Mouse (Mus musculus) hindbrain, postnatal 0 days (tissue): ENCODE measurements around the gene Slc10a6. TPM values are rescaled to one million over a fixed set of nuclear protein-coding genes. Genes with fewer than 3 reads are reported as not detected.

ENCODE experiments used
- ATAC-seq: fragments of 200-750 bp; cut with Nextera tagmentation; 2 replicates; pipeline ENCODE4 v1.8.0; 2017; ENCODE audit warnings: mild to moderate bottlenecking, moderate TSS enrichment, moderate library complexity
- DNase-seq: peaks from one replicate; pipeline ENCODE4 v3.0.0-alpha.2; 2015; ENCODE audit warnings: low spot score
- H3K27ac ChIP-seq: fragments of 300-500 bp; sonication (generic); 2 replicates; pipeline ENCODE4 v1.5.1; 2014; ENCODE audit warnings: mild to moderate bottlenecking
- H3K27me3 ChIP-seq: fragments of 300-500 bp; sonication (generic); 2 replicates; pipeline ENCODE4 v1.6.1; 2014; ENCODE audit warnings: low read length, mixed read lengths; ENCODE audit not compliant: insufficient read depth
- H3K36me3 ChIP-seq: fragments of 300-500 bp; sonication (generic); 2 replicates; pipeline ENCODE4 v1.6.1; 2014; ENCODE audit warnings: low read length, mixed read lengths; ENCODE audit not compliant: insufficient read depth
- H3K4me1 ChIP-seq: fragments of 300-500 bp; sonication (generic); 2 replicates; pipeline ENCODE4 v1.6.1; 2014; ENCODE audit warnings: antibody characterized with exemption, low read length, mixed read lengths; ENCODE audit not compliant: insufficient read depth
- H3K4me2 ChIP-seq: fragments of 300-500 bp; sonication (generic); 2 replicates; pipeline ENCODE4 v1.6.1; 2014; ENCODE audit warnings: low read depth, mild to moderate bottlenecking, low read length, moderate library complexity, mixed read lengths
- H3K4me3 ChIP-seq: fragments of 300-500 bp; sonication (generic); 2 replicates; pipeline ENCODE4 v1.5.1; 2014; ENCODE audit warnings: low read length
- H3K9ac ChIP-seq: fragments of 300-500 bp; sonication (generic); replicated peaks from 2 replicates; pipeline ENCODE4 v1.6.1; 2014; ENCODE audit warnings: mild to moderate bottlenecking, low read length, moderate library complexity, mixed read lengths
- H3K9me3 ChIP-seq: fragments of 300-500 bp; sonication (generic); 2 replicates; pipeline ENCODE4 v1.6.1; 2016; ENCODE audit warnings: low read length, mixed read lengths
- CTCF ChIP-seq: IDR thresholded peaks from 2 replicates; pipeline ENCODE4 v1.5.1; 2016; ENCODE audit warnings: antibody characterized with exemption, control low read depth, low read depth
- WGBS: fragments of 180-500 bp; shearing (Covaris S2); extraction: QIAGEN DNeasy Blood & Tissue Kit; methylation state at CpG from one replicate; pipeline ENCODE4 v1.1.7; 2014; 5-methylcytosine and 5-hydroxymethylcytosine counted together
- polyA plus RNA-seq: library from polyadenylated mRNA; unstranded; fragments of >200 nt; fragmentation: Nextera tagmentation; extraction: Ambion mirVana; gene quantifications from 2 replicates; pipeline ENCODE4 v1.2.1, GENCODE M21; 2015
- total RNA-seq: library from RNA; depleted of rRNA; stranded (reverse); fragments of >200 nt; gene quantifications from 2 replicates; pipeline ENCODE4 v1.2.3, GENCODE M21; 2014

Slc10a6 gene
- total and polyA plus RNA-seq, 2 experiments from 2014 or later: 0.26 to 0.63 TPM

GRCm38 (mm10) chr5:103665876-103666275 lies 36.7 kb upstream of the Slc10a6 start:
- DNase-seq (no peak), ATAC-seq (no peak)
- no peak for TF ChIP-seq CTCF
- H3K4me1 ChIP-seq: no peaks in the 10 kb centered on the region
- H3K9ac ChIP-seq: no peak overlapping the region
- H3K27ac ChIP-seq: no peak overlapping the region
- H3K27me3 ChIP-seq: no peaks in the 10 kb centered on the region
- H3K36me3 ChIP-seq: no peaks in the 10 kb centered on the region
- H3K9me3 ChIP-seq: no peaks in the 10 kb centered on the region
- no peak overlapping the region for H3K4me3 ChIP-seq
- H3K4me2 ChIP-seq: no peak overlapping the region
- WGBS: 65% methylated on average over 2 of the region's 2 CpGs

GRCm38 (mm10) chr5:103664932-103665331 lies 35.7 kb upstream of the Slc10a6 start:
- Histone ChIP-seq H3K27ac (no peak overlapping the region), H3K4me2 (no peak overlapping the region), H3K4me1 (no peaks in the 10 kb centered on the region), H3K4me3 (no peak overlapping the region), H3K36me3 (no peaks in the 10 kb centered on the region), H3K9ac (no peak overlapping the region), H3K9me3 (no peaks in the 10 kb centered on the region), H3K27me3 (no peaks in the 10 kb centered on the region)
- no peak for DNase-seq
- TF ChIP-seq CTCF: no peak
- ATAC-seq: no peak
- WGBS: 67% methylated on average over 9 of the region's 9 CpGs

GRCm38 (mm10) chr5:103659571-103659970 lies 30.4 kb upstream of the Slc10a6 start:
- peak; percentile 90 for DNase-seq
- Histone ChIP-seq H3K9me3 (no peaks in the 10 kb centered on the region), H3K27ac (no peak overlapping the region), H3K4me1 (no peaks in the 10 kb centered on the region), H3K4me3 (no peak overlapping the region), H3K9ac (no peak overlapping the region), H3K27me3 (no peaks in the 10 kb centered on the region), H3K4me2 (no peak overlapping the region), H3K36me3 (no peaks in the 10 kb centered on the region)
- no peak for ATAC-seq
- peak; percentile 83 for TF ChIP-seq CTCF
- WGBS: 19% methylated on average over 3 of the region's 3 CpGs

GRCm38 (mm10) chr5:103658921-103659320 lies 29.7 kb upstream of the Slc10a6 start:
- TF ChIP-seq CTCF: peak; percentile 57
- DNase-seq: peak; percentile 42
- WGBS: 66% methylated on average over 5 of the region's 5 CpGs

GRCm38 (mm10) chr5:103655346-103656118 lies 26.3 kb upstream of the Slc10a6 start, which contains the start of gene 1700016H13Rik:
Gene 1700016H13Rik, minus strand, starts transcription at chr5:103656010.
- no peak within 1 kb of the TSS for H3K27ac ChIP-seq

More at GRCm38 (mm10) chr5:103658921-103659320, 29.7 kb upstream of the Slc10a6 start:
- Histone ChIP-seq H3K9me3 (no peaks in the 10 kb centered on the region), H3K27ac (no peak overlapping the region), H3K36me3 (no peaks in the 10 kb centered on the region), H3K9ac (no peak overlapping the region), H3K27me3 (no peaks in the 10 kb centered on the region), H3K4me2 (no peak overlapping the region), H3K4me1 (no peaks in the 10 kb centered on the region), H3K4me3 (no peak overlapping the region)
- no peak for ATAC-seq

GRCm38 (mm10) chr5:103654780-103655179 lies 25.6 kb upstream of the Slc10a6 start:
- no peak for ATAC-seq
- Histone ChIP-seq H3K4me3 (no peak overlapping the region), H3K27ac (no peak overlapping the region), H3K4me2 (peak overlapping the region; percentile 96), H3K27me3 (no peaks in the 10 kb centered on the region), H3K9me3 (no peaks in the 10 kb centered on the region), H3K36me3 (no peaks in the 10 kb centered on the region), H3K9ac (no peak overlapping the region), H3K4me1 (no peaks in the 10 kb centered on the region)
- no peak for TF ChIP-seq CTCF
- DNase-seq: no peak
- WGBS: 57% methylated on average over 4 of the region's 4 CpGs

More at GRCm38 (mm10) chr5:103655346-103656118, 26.3 kb upstream of the Slc10a6 start, which contains the start of gene 1700016H13Rik:
- ATAC-seq (peak; percentile 80), DNase-seq (peak; percentile 75)
- Histone ChIP-seq H3K27me3 (no peaks in the 10 kb centered on the region), H3K4me3 (peak within 1 kb of the TSS; percentile 56), H3K36me3 (no peaks in the 10 kb centered on the region), H3K9ac (peak within 1 kb of the TSS; percentile 58), H3K4me1 (no peaks in the 10 kb centered on the region), H3K4me2 (peak within 1 kb of the TSS; percentile 96), H3K9me3 (no peaks in the 10 kb centered on the region)
- WGBS: 2% methylated on average over 50 of the region's 56 CpGs
- TF ChIP-seq CTCF: peak; percentile 69

- peak; percentile 86 for DNase-seq
- Histone ChIP-seq H3K27ac (no peak overlapping the region), H3K4me3 (no peak overlapping the region), H3K9me3 (no peaks in the 10 kb centered on the region), H3K4me2 (no peak overlapping the region), H3K36me3 (no peaks in the 10 kb centered on the region), H3K9ac (no peak overlapping the region), H3K4me1 (no peaks in the 10 kb centered on the region), H3K27me3 (no peaks in the 10 kb centered on the region)
- no peak for ATAC-seq
- peak; percentile 81 for TF ChIP-seq CTCF
- 28% methylated on average over 6 of the region's 6 CpGs for WGBS
These were observed 25.0 kb upstream of the Slc10a6 start for GRCm38 (mm10) chr5:103654225-103654624.
